Mouse (Mus musculus): ENCODE data around the gene Arhgap45. TPM values are rescaled to one million over a fixed set of nuclear protein-coding genes. Genes with fewer than 3 reads are reported as not detected.
"Not testable (repeated sequence)": the region's sequence is repeated elsewhere in the genome, so short reads cannot be mapped to it uniquely, and the experiment has no call there.

Gene Arhgap45
- polyA plus RNA-seq, 1 experiment from 2014 or later: 0.83 TPM

DNA sequence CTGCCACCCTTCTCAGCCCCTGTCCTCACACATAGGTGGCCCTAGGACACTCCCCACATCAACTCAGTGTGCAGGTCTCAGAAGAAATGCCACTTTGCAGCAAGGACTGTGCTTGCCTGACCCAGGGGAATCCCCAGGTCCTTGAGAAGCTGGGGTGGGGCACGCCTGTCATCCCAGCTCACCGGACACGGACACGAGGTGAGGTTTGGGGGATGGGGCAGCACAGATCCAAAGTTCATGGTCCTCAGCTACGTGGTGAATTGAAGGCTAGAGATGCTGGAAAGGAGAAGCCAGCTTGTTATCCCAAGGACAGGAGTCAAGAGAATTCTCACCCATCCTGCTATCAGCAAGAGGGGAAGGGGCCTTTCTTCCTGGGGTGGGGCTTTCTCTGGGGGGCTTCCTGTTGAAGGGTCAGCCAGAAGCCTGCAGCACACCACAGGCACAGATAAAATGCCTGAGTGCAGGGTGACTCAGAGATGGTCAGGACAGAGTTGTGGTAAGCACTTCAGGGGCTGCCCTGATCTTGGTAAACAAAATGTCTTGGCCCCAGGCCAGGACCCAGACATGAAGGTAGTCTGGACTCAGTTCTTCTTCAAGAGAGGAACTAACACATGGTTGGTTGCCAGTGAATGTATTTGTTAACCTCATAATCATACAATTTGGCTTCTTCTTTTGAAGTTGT lies 16.5 kb downstream of the Arhgap45 start:
- H3K27ac ChIP-seq (ENCODE audit: low read depth, low read length): no peak overlapping the region
- peaks cover 2% of the 10 kb centered on the region; the same call in 1 of the 2 replicates for H3K4me1 ChIP-seq (ENCODE audit: control insufficient read depth, insufficient read depth, low read length)
- H3K4me2 ChIP-seq (ENCODE audit: low read depth, low read length): no peak overlapping the region
- H3K9me3 ChIP-seq (ENCODE audit: control insufficient read depth, low read length): no peaks in the 10 kb centered on the region
- no peak for ATAC-seq (ENCODE audit: low read depth)
- WGBS: 70% methylated on average over 5 of the region's 5 CpGs
- H3K27me3 ChIP-seq (ENCODE audit: control insufficient read depth, insufficient read depth, low read length): no peaks in the 10 kb centered on the region
- H3K9ac ChIP-seq (replicated peaks; ENCODE audit: low read depth, low read length): no peak overlapping the region
- peaks cover 31% of the 10 kb centered on the region for H3K36me3 ChIP-seq (ENCODE audit: control insufficient read depth, insufficient read depth, low read length)
- no peak overlapping the region for H3K4me3 ChIP-seq (ENCODE audit: low read depth, low read length)

DNA sequence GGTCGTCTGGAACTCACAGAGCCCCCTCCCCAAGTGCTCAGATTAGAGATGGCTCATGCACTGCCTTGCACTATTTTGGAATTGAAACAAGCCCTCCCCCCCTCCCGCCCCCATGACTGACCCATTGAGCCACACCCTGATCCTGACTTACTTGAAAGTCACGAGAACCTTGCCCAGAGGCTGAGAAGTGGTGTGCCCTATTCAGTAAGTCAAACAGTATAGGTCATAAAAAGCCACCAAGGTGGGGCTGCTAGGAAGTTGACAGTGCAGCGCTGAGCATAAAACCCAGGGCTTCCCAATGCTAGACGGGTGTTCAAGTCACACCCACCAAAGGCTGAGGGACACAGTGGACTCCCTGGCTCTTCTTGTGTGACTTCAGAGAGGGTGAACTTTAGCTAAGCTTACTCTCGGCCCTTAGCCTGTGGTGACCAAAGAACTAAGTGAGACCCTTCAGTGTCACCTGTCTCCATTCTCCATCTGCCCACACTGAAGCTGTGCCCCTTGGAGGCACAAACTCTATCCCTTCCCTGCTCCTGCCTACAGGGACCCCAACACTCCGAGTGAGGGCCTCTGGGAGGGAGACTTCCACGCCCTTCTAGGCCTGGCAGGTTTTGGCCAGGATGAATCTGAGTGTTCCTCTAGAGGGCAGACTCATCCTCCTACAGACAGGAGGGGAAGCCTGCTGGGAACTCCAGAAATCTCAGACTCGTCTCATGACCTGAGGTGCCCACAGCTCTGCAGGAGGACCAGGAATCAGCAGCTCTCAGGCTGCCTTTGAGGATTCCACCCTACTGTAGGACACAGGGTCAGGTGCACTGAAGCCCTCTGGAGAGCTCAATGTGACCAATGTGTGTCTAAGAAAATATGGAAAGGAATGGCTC lies 17.3 kb downstream of the Arhgap45 start:
- Histone ChIP-seq H3K4me1 (ENCODE audit: control insufficient read depth, insufficient read depth, low read length) (peaks cover 10% of the 10 kb centered on the region), H3K9ac (replicated peaks; ENCODE audit: low read depth, low read length) (no peak overlapping the region), H3K4me2 (ENCODE audit: low read depth, low read length) (no peak overlapping the region), H3K27ac (ENCODE audit: low read depth, low read length) (no peak overlapping the region), H3K9me3 (ENCODE audit: control insufficient read depth, low read length) (no peaks in the 10 kb centered on the region), H3K36me3 (ENCODE audit: control insufficient read depth, insufficient read depth, low read length) (peaks cover 32% of the 10 kb centered on the region), H3K4me3 (ENCODE audit: low read depth, low read length) (no peak overlapping the region), H3K27me3 (ENCODE audit: control insufficient read depth, insufficient read depth, low read length) (no peaks in the 10 kb centered on the region)
- ATAC-seq (ENCODE audit: low read depth): no peak
- WGBS: 36% methylated on average over 9 of the region's 9 CpGs

DNA sequence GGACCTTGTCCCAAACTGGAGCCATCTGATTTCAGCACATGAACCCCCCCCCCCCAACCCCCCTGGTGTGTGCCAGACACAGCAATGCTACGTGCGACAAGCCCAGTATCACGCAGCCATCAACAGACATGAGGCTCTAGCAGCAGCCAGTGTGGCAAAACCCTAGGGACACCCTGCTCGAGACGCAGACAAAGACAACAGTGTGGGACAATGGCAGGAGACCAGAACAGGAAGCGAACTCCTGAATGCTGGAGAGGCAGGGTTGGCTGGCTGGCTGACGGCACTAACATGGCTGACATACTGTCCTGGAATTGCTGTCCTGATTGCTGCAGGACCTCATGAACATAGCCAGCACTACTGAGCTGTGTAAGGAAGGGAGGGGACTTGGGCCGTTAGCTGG lies 18.7 kb downstream of the Arhgap45 start:
- peaks cover 32% of the 10 kb centered on the region for H3K36me3 ChIP-seq (ENCODE audit: control insufficient read depth, insufficient read depth, low read length)
- H3K27ac ChIP-seq (ENCODE audit: low read depth, low read length): no peak overlapping the region
- 74% methylated on average over 8 of the region's 8 CpGs for WGBS
- ATAC-seq (ENCODE audit: low read depth): no peak
- peaks cover 15% of the 10 kb centered on the region for H3K4me1 ChIP-seq (ENCODE audit: control insufficient read depth, insufficient read depth, low read length)
- H3K9me3 ChIP-seq (ENCODE audit: control insufficient read depth, low read length): no peaks in the 10 kb centered on the region
- H3K9ac ChIP-seq (replicated peaks; ENCODE audit: low read depth, low read length): no peak overlapping the region
- no peak overlapping the region for H3K4me2 ChIP-seq (ENCODE audit: low read depth, low read length)
- no peak overlapping the region for H3K4me3 ChIP-seq (ENCODE audit: low read depth, low read length)
- no peaks in the 10 kb centered on the region for H3K27me3 ChIP-seq (ENCODE audit: control insufficient read depth, insufficient read depth, low read length)

DNA sequence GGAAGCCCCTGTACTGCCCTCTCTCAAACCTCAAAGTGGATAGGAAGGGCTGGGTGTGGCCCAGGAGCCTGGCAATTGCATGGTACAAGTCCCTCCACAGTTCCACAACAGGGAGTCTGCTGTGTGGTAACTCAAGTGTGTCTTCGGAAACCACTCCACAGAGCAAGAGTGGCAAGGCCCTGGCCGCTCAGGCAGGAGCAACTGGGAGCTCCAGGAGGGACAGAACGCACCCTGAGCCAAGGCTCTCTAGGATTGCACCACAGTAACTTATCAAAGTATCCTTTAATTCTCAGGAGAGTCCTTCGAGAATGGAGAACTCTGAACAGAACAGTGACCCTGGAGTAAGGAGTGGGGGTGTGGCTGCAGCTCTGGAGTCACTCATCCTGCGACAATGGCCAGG lies 19.2 kb downstream of the Arhgap45 start:
- WGBS: 92% methylated on average over 5 of the region's 5 CpGs
- no peak overlapping the region for H3K4me2 ChIP-seq (ENCODE audit: low read depth, low read length)
- H3K27ac ChIP-seq (ENCODE audit: low read depth, low read length): no peak overlapping the region
- peaks cover 15% of the 10 kb centered on the region for H3K4me1 ChIP-seq (ENCODE audit: control insufficient read depth, insufficient read depth, low read length)
- H3K4me3 ChIP-seq (ENCODE audit: low read depth, low read length): no peak overlapping the region
- no peak for ATAC-seq (ENCODE audit: low read depth)
- H3K27me3 ChIP-seq (ENCODE audit: control insufficient read depth, insufficient read depth, low read length): no peaks in the 10 kb centered on the region
- H3K9ac ChIP-seq (replicated peaks; ENCODE audit: low read depth, low read length): no peak overlapping the region
- H3K36me3 ChIP-seq (ENCODE audit: control insufficient read depth, insufficient read depth, low read length): peaks cover 32% of the 10 kb centered on the region
- H3K9me3 ChIP-seq (ENCODE audit: control insufficient read depth, low read length): no peaks in the 10 kb centered on the region

DNA sequence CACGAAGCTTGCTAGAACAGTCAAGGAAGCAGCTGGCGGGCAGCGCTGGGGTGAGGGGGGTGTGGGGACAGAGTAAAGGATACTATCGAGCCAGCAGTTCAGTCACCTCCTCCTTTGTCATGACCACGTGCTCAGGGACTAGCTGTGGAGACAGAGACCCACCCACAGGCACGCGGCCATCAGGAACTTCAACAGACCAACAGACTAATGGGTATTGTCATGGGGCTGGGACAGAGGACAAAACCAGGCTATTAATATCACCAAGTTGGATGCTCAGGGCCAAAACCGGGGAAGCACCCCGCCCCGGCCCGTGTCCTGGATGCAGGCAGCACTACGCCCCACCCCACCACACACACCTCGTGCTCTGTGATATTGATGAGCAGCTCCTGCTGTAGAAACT lies 20.4 kb downstream of the Arhgap45 start:
- H3K27me3 ChIP-seq (ENCODE audit: control insufficient read depth, insufficient read depth, low read length): no peaks in the 10 kb centered on the region
- peaks cover 15% of the 10 kb centered on the region for H3K4me1 ChIP-seq (ENCODE audit: control insufficient read depth, insufficient read depth, low read length)
- H3K9me3 ChIP-seq (ENCODE audit: control insufficient read depth, low read length): no peaks in the 10 kb centered on the region
- WGBS: 94% methylated on average over 13 of the region's 13 CpGs
- no peak overlapping the region for H3K4me3 ChIP-seq (ENCODE audit: low read depth, low read length)
- no peak overlapping the region for H3K4me2 ChIP-seq (ENCODE audit: low read depth, low read length)
- ATAC-seq (ENCODE audit: low read depth): no peak
- H3K9ac ChIP-seq (replicated peaks; ENCODE audit: low read depth, low read length): no peak overlapping the region
- H3K36me3 ChIP-seq (ENCODE audit: control insufficient read depth, insufficient read depth, low read length): peaks cover 32% of the 10 kb centered on the region
- no peak overlapping the region for H3K27ac ChIP-seq (ENCODE audit: low read depth, low read length)

DNA sequence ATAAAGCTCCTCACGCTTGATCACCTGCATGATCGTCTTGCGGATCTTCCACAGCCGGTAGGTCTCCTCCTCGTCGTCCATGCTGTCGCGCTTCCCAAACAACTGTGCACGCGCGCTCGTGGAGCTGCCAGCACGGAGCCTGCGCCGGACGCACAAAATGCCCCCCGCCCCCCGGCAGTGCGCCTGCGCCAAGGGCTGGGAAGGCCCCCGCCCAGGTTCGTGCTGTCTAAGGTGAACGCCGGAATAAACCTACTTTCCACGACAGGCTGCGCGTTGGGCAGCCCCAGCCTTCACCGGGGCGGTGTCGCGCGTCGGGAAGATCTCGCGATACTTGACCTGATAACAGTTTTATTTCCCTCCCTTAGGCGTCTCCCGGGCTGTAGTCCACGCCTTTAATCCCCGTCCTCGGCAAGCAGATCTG lies 23.1 kb downstream of the Arhgap45 start, which contains the start of gene Polr2e:
Gene Polr2e (minus strand): TSS at position 237 of the 421 bp plus-strand sequence.
- H3K9ac ChIP-seq (replicated peaks; ENCODE audit: low read depth, low read length): peak within 1 kb of the TSS; percentile 75
- H3K36me3 ChIP-seq (ENCODE audit: control insufficient read depth, insufficient read depth, low read length): peaks cover 32% of the 10 kb centered on the region
- ATAC-seq (ENCODE audit: low read depth): peak; percentile 97
- H3K4me1 ChIP-seq (ENCODE audit: control insufficient read depth, insufficient read depth, low read length): peaks cover 15% of the 10 kb centered on the region
- no peaks in the 10 kb centered on the region for H3K27me3 ChIP-seq (ENCODE audit: control insufficient read depth, insufficient read depth, low read length)
- H3K4me3 ChIP-seq (ENCODE audit: low read depth, low read length): peak within 1 kb of the TSS; percentile 74
- no peaks in the 10 kb centered on the region for H3K9me3 ChIP-seq (ENCODE audit: control insufficient read depth, low read length)
- H3K4me2 ChIP-seq (ENCODE audit: low read depth, low read length): peak within 1 kb of the TSS; percentile 86
- WGBS: under 1% methylated on average over 40 of the region's 40 CpGs
- H3K27ac ChIP-seq (ENCODE audit: low read depth, low read length): peak within 1 kb of the TSS; percentile 52; the same call in 1 of the 2 replicates

DNA sequence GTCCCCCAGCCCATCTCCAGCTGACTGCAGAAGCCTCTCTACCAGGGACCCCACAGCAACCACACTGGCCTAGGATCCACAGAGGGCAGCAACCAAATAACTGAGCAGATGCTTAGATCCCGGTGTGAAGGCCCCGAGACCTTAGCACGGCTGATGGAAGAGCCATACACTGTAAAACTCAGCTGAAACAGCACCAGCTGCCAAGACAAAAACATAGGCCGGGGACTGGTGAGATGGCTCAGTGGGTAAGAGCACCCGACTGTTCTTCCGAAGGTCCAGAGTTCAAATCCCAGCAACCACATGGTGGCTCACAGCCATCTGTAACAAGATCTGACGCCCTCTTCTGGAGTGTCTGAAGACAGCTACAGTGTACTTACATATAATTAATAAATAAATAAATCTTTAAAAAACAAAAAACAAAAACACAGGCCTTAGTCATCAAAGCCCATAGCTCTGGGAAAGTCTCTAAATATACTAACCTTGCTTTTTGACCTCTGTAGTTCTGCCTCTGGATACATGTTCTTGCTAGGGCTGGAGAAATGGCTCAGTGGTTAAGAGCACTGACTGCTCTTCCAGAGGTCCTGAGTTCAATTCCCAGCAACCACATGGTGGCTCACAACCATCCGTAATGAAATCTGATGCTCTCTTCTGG lies 25.1 kb downstream of the Arhgap45 start:
- not testable (repeated sequence) for H3K4me2 ChIP-seq (ENCODE audit: low read depth, low read length); H3K27ac ChIP-seq (ENCODE audit: low read depth, low read length); H3K27me3 ChIP-seq (ENCODE audit: control insufficient read depth, insufficient read depth, low read length); H3K9me3 ChIP-seq (ENCODE audit: control insufficient read depth, low read length); ATAC-seq (ENCODE audit: low read depth); H3K9ac ChIP-seq (replicated peaks; ENCODE audit: low read depth, low read length); H3K4me3 ChIP-seq (ENCODE audit: low read depth, low read length)
- Histone ChIP-seq H3K4me1 (ENCODE audit: control insufficient read depth, insufficient read depth, low read length) (peaks cover 15% of the 10 kb centered on the region), H3K36me3 (ENCODE audit: control insufficient read depth, insufficient read depth, low read length) (peaks cover 15% of the 10 kb centered on the region)
- 89% methylated on average over 7 of the region's 8 CpGs for WGBS

DNA sequence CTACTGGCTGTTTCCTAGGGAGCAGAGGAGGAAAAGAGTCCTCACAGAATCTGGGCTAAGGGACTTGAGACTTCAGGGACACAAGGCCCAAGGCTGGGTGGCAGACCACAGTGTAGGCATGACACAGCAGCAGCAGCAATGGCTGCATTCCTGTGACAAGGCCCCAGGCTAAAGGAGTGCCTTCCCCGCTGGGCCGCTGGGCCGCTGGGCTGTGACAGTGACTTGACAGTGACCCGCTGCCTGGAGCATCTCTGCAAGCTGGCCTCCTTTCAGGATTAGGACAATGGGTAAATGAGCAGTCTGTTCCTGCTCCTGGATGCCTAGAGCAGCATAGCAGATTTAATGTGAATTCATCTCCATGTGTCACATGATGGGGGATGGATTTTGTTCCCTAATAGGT lies 27.6 kb downstream of the Arhgap45 start:
- no peaks in the 10 kb centered on the region for H3K27me3 ChIP-seq (ENCODE audit: control insufficient read depth, insufficient read depth, low read length)
- H3K4me2 ChIP-seq (ENCODE audit: low read depth, low read length): no peak overlapping the region
- H3K36me3 ChIP-seq (ENCODE audit: control insufficient read depth, insufficient read depth, low read length): no peaks in the 10 kb centered on the region
- no peak overlapping the region for H3K9ac ChIP-seq (replicated peaks; ENCODE audit: low read depth, low read length)
- H3K9me3 ChIP-seq (ENCODE audit: control insufficient read depth, low read length): no peaks in the 10 kb centered on the region
- H3K4me1 ChIP-seq (ENCODE audit: control insufficient read depth, insufficient read depth, low read length): 0 out of 2 replicates have a peak, but pooled peaks cover 2% of the 10 kb centered on the region
- no peak for ATAC-seq (ENCODE audit: low read depth)
- H3K27ac ChIP-seq (ENCODE audit: low read depth, low read length): no peak overlapping the region
- WGBS: 28% methylated on average over 4 of the region's 4 CpGs
- no peak overlapping the region for H3K4me3 ChIP-seq (ENCODE audit: low read depth, low read length)
